Mouse (Mus musculus) stomach, postnatal 0 days (tissue): ENCODE data around the gene Zfp553.

Experiments
- CTCF ChIP-seq: IDR thresholded peaks from 2 replicates; pipeline ENCODE4 v1.5.1; 2016; ENCODE audit warnings: antibody characterized with exemption, low read depth, mild to moderate bottlenecking, moderate library complexity
- EP300 ChIP-seq: optimal IDR thresholded peaks from 2 replicates; pipeline ENCODE3; 2016; ENCODE audit warnings: antibody characterized with exemption

DNA sequence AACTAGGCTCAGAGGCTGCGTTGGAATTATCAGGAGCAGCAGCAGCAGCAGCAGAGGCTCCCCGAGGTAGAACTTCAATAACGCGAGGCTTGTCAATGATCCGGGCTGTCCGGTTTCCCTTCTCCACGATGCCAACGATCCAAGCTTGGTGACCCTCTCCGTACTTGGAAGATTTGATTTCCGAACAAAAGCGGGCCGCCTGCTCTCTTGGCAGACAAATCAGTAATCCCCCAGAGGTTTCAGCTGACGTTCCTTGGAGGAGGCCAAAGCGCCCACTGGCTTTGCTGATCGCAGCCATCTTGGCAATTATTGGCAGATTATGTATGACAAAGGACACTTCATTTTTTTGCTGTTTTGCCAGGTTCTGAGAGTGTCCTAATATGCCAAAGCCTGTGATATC lies 39.7 kb downstream of the Zfp553 start:
- TF ChIP-seq CTCF = no peak
- no peak for TF ChIP-seq EP300
